Mouse (Mus musculus) neutrophil, adult 65 days (primary cell): Measurements from ENCODE around the gene Olfr1277. TPM values are rescaled to one million over a fixed set of nuclear protein-coding genes. Genes with fewer than 3 reads are reported as not detected.

Experiments
- total RNA-seq: library from RNA; stranded (reverse); gene quantifications from 2 replicates; pipeline ENCODE4 v1.2.4, GENCODE M21; 2023

The Olfr1277 gene
- not detected in 2 replicates for total RNA-seq

GRCm38 (mm10) chr2:111274006-111274405 is at the start of gene Olfr1277:
TSS of gene Olfr1277 (minus strand) at chr2:111274106.

GRCm38 (mm10) chr2:111313717-111314116 is 39.8 kb upstream of the Olfr1277 start, which contains the start of gene Olfr1280:
TSS of gene Olfr1280 (plus strand) at chr2:111314017.

GRCm38 (mm10) chr2:111300374-111300773 is 26.5 kb upstream of the Olfr1277 start, which contains the start of gene Olfr1279:
TSS of gene Olfr1279 (plus strand) at chr2:111300635.

GRCm38 (mm10) chr2:111289836-111290235 is 15.9 kb upstream of the Olfr1277 start, which contains the start of gene Olfr1278:
TSS of gene Olfr1278 (plus strand) at chr2:111290136.

GRCm38 (mm10) chr2:111254216-111254615 is 19.7 kb downstream of the Olfr1277 start, which contains the start of gene Olfr1276:
TSS of gene Olfr1276 (plus strand) at chr2:111254516.

GRCm38 (mm10) chr2:111235186-111235585 is 38.7 kb downstream of the Olfr1277 start, which contains the start of gene Olfr1275:
TSS of gene Olfr1275 (minus strand) at chr2:111235286.

GRCm38 (mm10) chr2:111229502-111229901 is 44.4 kb downstream of the Olfr1277 start, which contains the start of gene 4930430A15Rik:
TSS of gene 4930430A15Rik (minus strand) at chr2:111229602.

Other genes starting within 250 kb of the Olfr1277 start
- gene Gm13941, start 168.1 kb downstream of the Olfr1277 start, total RNA-seq, result not detected in 2 replicates
- not detected in 2 replicates for gene Gm15130, start 121.2 kb downstream of the Olfr1277 start, total RNA-seq
- not detected in 2 replicates for gene 4930430A15Rik, start 44.5 kb downstream of the Olfr1277 start, total RNA-seq
- not detected in 2 replicates for gene Olfr1275, start 38.8 kb downstream of the Olfr1277 start, total RNA-seq
- gene Olfr1276, start 19.6 kb downstream of the Olfr1277 start, total RNA-seq, result not detected in 2 replicates
- not detected in 2 replicates for gene Olfr1278, start 16.0 kb upstream of the Olfr1277 start, total RNA-seq
- gene Olfr1279, start 26.5 kb upstream of the Olfr1277 start, total RNA-seq, result not detected in 2 replicates
- gene Olfr1280, start 39.9 kb upstream of the Olfr1277 start, total RNA-seq, result not detected in 2 replicates
- gene Olfr1281, start 52.4 kb upstream of the Olfr1277 start, total RNA-seq, result not detected in 2 replicates
- gene Olfr1282, start 62.0 kb upstream of the Olfr1277 start, total RNA-seq, result not detected in 2 replicates
- gene Olfr1283, start 92.7 kb upstream of the Olfr1277 start, total RNA-seq, result not detected in 2 replicates
- not detected in 2 replicates for gene Olfr1284, start 101.4 kb upstream of the Olfr1277 start, total RNA-seq
- gene Olfr1286, start 149.0 kb upstream of the Olfr1277 start, total RNA-seq, result not detected in 2 replicates
- not detected in 2 replicates for gene Olfr1287, start 175.0 kb upstream of the Olfr1277 start, total RNA-seq
- gene Olfr1288, start 200.0 kb upstream of the Olfr1277 start, total RNA-seq, result not detected in 2 replicates
- not detected in 2 replicates for gene Olfr1289, start 206.7 kb upstream of the Olfr1277 start, total RNA-seq
- not detected in 2 replicates for gene Olfr1290, start 219.7 kb upstream of the Olfr1277 start, total RNA-seq
- not detected in 2 replicates for gene Olfr1291-ps1, start 223.1 kb upstream of the Olfr1277 start, total RNA-seq